Mouse (Mus musculus) small intestine, adult 2 months (tissue): Measurements from ENCODE around the gene Pdzd9. TPM values are rescaled to one million over a fixed set of nuclear protein-coding genes. Genes with fewer than 3 reads are reported as not detected.

ENCODE experiments used
- H3K27ac ChIP-seq: fragments of 200-500 bp; 2 replicates; pipeline ENCODE4 v1.5.1; 2012; ENCODE audit warnings: low read depth, low read length, control low read depth, inconsistent platforms; ENCODE audit not compliant: insufficient read depth
- H3K27me3 ChIP-seq: fragments of 200-500 bp; 2 replicates; pipeline ENCODE4 v1.6.1; 2012; ENCODE audit warnings: mild to moderate bottlenecking, moderate library complexity, low read length, inconsistent platforms; ENCODE audit not compliant: control insufficient read depth, insufficient read depth
- H3K36me3 ChIP-seq: fragments of 200-500 bp; 2 replicates; pipeline ENCODE4 v1.6.1; 2012; ENCODE audit warnings: mild to moderate bottlenecking, low read length, control low read depth, inconsistent platforms; ENCODE audit not compliant: control insufficient read depth, insufficient read depth
- H3K4me1 ChIP-seq: fragments of 200-500 bp; 2 replicates; pipeline ENCODE4 v1.6.1; 2012; ENCODE audit warnings: low read length, inconsistent platforms, mixed read lengths; ENCODE audit not compliant: control insufficient read depth, insufficient read depth, insufficient read length
- H3K4me3 ChIP-seq: fragments of 200-500 bp; 2 replicates; pipeline ENCODE4 v1.5.1; 2012; ENCODE audit warnings: low read depth, mild to moderate bottlenecking, control low read depth, inconsistent platforms, low read length, moderate library complexity
- CTCF ChIP-seq: fragments of 200-500 bp; IDR thresholded peaks from 2 replicates; pipeline ENCODE4 v1.5.1; 2012; ENCODE audit warnings: low read depth, mild to moderate bottlenecking, control low read depth, inconsistent platforms, low read length, moderate library complexity, mixed read lengths; ENCODE audit not compliant: insufficient replicate concordance, insufficient read length; ENCODE audit errors: extremely low read depth
- POLR2A ChIP-seq: fragments of 200-500 bp; IDR thresholded peaks from 2 replicates; pipeline ENCODE4 v1.6.1; 2012; ENCODE audit warnings: low read depth, mild to moderate bottlenecking, control low read depth, inconsistent platforms, low read length, moderate library complexity
- WGBS: fragments of 180-500 bp; shearing (Covaris S2); methylation state at CpG from one replicate; pipeline ENCODE4 v1.1.7; 2018; 5-methylcytosine and 5-hydroxymethylcytosine counted together
- polyA plus RNA-seq: library from polyadenylated mRNA; depleted of rRNA; stranded (reverse); fragments of >200 nt; gene quantifications from 2 replicates; pipeline ENCODE4 v1.2.3, GENCODE M21; 2012

The Pdzd9 gene
- polyA plus RNA-seq, 1 experiment = not detected

- Histone ChIP-seq H3K27me3 (no peaks in the 10 kb centered on the region), H3K4me1 (no peaks in the 10 kb centered on the region), H3K36me3 (no peaks in the 10 kb centered on the region), H3K4me3 (no peak overlapping the region), H3K27ac (no peak overlapping the region)
- TF ChIP-seq POLR2A = no peak
- 94% methylated on average over 2 of the region's 2 CpGs for WGBS
Measured at GRCm38 (mm10) chr7:120696331-120696730, 26.2 kb upstream of the Pdzd9 start.

- WGBS = 75% methylated on average over 1 of the region's 1 CpGs
Measured at GRCm38 (mm10) chr7:120695641-120696040, 25.5 kb upstream of the Pdzd9 start.

DNA sequence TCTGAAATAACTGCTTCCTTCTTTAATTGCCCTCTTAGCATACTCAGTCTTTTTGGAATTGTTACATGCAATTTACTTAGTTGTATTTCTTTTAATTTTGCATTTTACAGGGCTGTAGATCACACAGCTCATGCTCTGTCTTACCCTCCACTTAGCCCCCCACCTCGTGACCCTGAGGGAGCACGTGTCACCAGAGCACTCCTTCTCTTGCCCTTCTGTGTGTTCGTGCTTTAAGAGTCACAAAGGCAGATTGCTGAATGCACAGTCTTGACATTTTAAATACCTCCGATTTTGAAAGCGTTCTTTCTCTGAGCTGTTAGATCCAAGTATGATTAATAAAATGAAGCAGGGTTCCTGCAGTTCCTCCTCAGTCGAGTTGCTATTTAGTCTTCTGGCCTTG is 25.1 kb upstream of the Pdzd9 start:
- TF ChIP-seq POLR2A = no peak
- TF ChIP-seq CTCF = no peak
- Histone ChIP-seq H3K27ac (no peak overlapping the region), H3K27me3 (no peaks in the 10 kb centered on the region), H3K4me3 (no peak overlapping the region), H3K36me3 (no peaks in the 10 kb centered on the region), H3K4me1 (no peaks in the 10 kb centered on the region)
- 71% methylated on average over 6 of the region's 6 CpGs for WGBS

More at GRCm38 (mm10) chr7:120695641-120696040, 25.5 kb upstream of the Pdzd9 start:
- TF ChIP-seq POLR2A = no peak
- no peak for TF ChIP-seq CTCF
- Histone ChIP-seq H3K27ac (no peak overlapping the region), H3K4me3 (no peak overlapping the region), H3K27me3 (no peaks in the 10 kb centered on the region), H3K36me3 (no peaks in the 10 kb centered on the region), H3K4me1 (no peaks in the 10 kb centered on the region)

- 92% methylated on average over 5 of the region's 5 CpGs for WGBS
- H3K4me1 ChIP-seq = no peaks in the 10 kb centered on the region
- H3K27me3 ChIP-seq = no peaks in the 10 kb centered on the region
- no peak overlapping the region for H3K27ac ChIP-seq
- TF ChIP-seq POLR2A = no peak
- no peak for TF ChIP-seq CTCF
- H3K4me3 ChIP-seq = no peak overlapping the region
- H3K36me3 ChIP-seq = no peaks in the 10 kb centered on the region
Measured at GRCm38 (mm10) chr7:120693831-120694375, 23.8 kb upstream of the Pdzd9 start.

GRCm38 (mm10) chr7:120690634-120691033 is 20.5 kb upstream of the Pdzd9 start:
- H3K4me3 ChIP-seq = no peak overlapping the region
- TF ChIP-seq POLR2A = no peak
- peak; percentile 38; the same call in 1 of the 2 replicates for TF ChIP-seq CTCF
- 80% methylated on average over 4 of the region's 4 CpGs for WGBS
- no peaks in the 10 kb centered on the region for H3K27me3 ChIP-seq
- no peak overlapping the region for H3K27ac ChIP-seq
- no peaks in the 10 kb centered on the region for H3K4me1 ChIP-seq
- no peaks in the 10 kb centered on the region for H3K36me3 ChIP-seq

DNA sequence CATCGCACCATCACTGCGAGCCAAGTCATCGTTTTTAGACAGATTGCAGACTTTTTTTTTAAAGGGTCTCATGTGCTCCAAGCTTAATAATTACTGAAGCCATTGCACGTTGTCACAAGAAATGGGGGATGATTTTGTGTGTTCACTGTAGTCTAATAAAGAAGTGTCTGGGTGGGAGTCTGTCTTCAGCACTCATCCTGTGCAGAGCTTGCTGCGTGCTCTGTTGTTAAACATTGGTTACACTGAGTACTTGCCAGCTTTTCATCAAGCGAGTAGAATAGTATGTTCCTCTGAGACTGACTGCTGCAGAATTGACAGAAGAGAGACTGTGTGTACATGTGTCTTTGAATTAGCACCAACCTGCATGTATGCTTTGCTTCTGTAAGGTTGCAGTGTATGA is 15.1 kb upstream of the Pdzd9 start:
- no peaks in the 10 kb centered on the region for H3K27me3 ChIP-seq
- H3K27ac ChIP-seq = no peak overlapping the region
- 74% methylated on average over 6 of the region's 6 CpGs for WGBS
- no peaks in the 10 kb centered on the region for H3K36me3 ChIP-seq
- TF ChIP-seq CTCF (no peak), POLR2A (no peak)
- 0 out of 2 replicates have a peak, but pooled peaks cover 4% of the 10 kb centered on the region for H3K4me1 ChIP-seq
- H3K4me3 ChIP-seq = no peak overlapping the region

DNA sequence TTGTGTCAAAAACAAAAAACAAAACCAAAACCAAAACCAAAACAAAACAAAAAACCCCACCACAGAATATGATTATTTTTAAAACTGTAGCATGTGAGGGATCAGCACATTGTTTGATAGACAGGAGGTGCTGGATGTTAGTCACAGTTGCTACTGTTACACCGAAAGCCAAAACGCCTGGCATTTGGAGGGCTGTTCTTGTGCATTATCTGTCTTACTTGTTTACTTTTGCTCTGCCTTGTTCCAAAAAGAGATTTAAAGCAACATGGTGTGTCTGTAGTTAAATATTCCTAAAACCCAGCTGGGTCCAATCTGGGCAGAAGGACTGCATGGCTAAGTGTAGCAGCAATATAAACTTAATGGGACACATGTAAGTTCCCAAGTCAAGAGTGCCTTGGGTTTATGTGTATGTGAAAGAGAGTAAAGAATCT is 14.6 kb upstream of the Pdzd9 start:
- Histone ChIP-seq H3K4me3 (no peak overlapping the region), H3K27me3 (no peaks in the 10 kb centered on the region), H3K4me1 (0 out of 2 replicates have a peak, but pooled peaks cover 4% of the 10 kb centered on the region), H3K36me3 (no peaks in the 10 kb centered on the region), H3K27ac (no peak overlapping the region)
- TF ChIP-seq CTCF (no peak), POLR2A (no peak)
- 35% methylated on average over 2 of the region's 2 CpGs for WGBS

GRCm38 (mm10) chr7:120682002-120682401 is 11.9 kb upstream of the Pdzd9 start:
- H3K36me3 ChIP-seq = no peaks in the 10 kb centered on the region
- no peak for TF ChIP-seq CTCF
- no peak for TF ChIP-seq POLR2A
- H3K27me3 ChIP-seq = no peaks in the 10 kb centered on the region
- WGBS = 32% methylated on average over 4 of the region's 4 CpGs
- no peak overlapping the region for H3K27ac ChIP-seq
- H3K4me3 ChIP-seq = no peak overlapping the region
- peaks cover 8% of the 10 kb centered on the region; the same call in 1 of the 2 replicates for H3K4me1 ChIP-seq
